Mouse (Mus musculus) heart, embryonic 10.5 days (tissue): ENCODE results near the gene Gm7324. TPM values are rescaled to one million over a fixed set of nuclear protein-coding genes. Genes with fewer than 3 reads are reported as not detected.
"Not testable (repeated sequence)": the region's sequence is repeated elsewhere in the genome, so short reads cannot be mapped to it uniquely, and the experiment has no call there.

Experiments
- DNase-seq: peaks from one replicate; pipeline ENCODE4 v3.0.0-alpha.2; 2017; ENCODE audit warnings: low spot score
- H3K27ac ChIP-seq: fragments of 300-500 bp; sonication (generic); 2 replicates; pipeline ENCODE4 v1.5.1; 2016; ENCODE audit warnings: mild to moderate bottlenecking
- H3K27me3 ChIP-seq: fragments of 300-500 bp; sonication (generic); 2 replicates; pipeline ENCODE4 v1.6.1; 2016; ENCODE audit warnings: mild to moderate bottlenecking; ENCODE audit not compliant: poor library complexity, insufficient read depth, severe bottlenecking
- H3K36me3 ChIP-seq: fragments of 300-500 bp; sonication (generic); 2 replicates; pipeline ENCODE4 v1.6.1; 2016; ENCODE audit warnings: mild to moderate bottlenecking, moderate library complexity
- H3K4me1 ChIP-seq: fragments of 300-500 bp; sonication (generic); 2 replicates; pipeline ENCODE4 v1.6.1; 2016; ENCODE audit warnings: mild to moderate bottlenecking
- H3K4me3 ChIP-seq: fragments of 300-500 bp; sonication (generic); 2 replicates; pipeline ENCODE4 v1.5.1; 2016; ENCODE audit warnings: mild to moderate bottlenecking, moderate library complexity
- H3K9me3 ChIP-seq: fragments of 300-500 bp; sonication (generic); 2 replicates; pipeline ENCODE4 v1.6.1; 2016; ENCODE audit warnings: mild to moderate bottlenecking, moderate library complexity
- WGBS: fragments of 180-500 bp; shearing (Covaris S2); methylation state at CpG from one replicate; pipeline ENCODE4 v1.1.7; 2016; 5-methylcytosine and 5-hydroxymethylcytosine counted together
- polyA plus RNA-seq: library from polyadenylated mRNA; unstranded; fragments of >200 nt; fragmentation: Nextera tagmentation; extraction: Ambion mirVana; gene quantifications from 2 replicates; pipeline ENCODE4 v1.2.1, GENCODE M21; 2016

The Gm7324 gene
- 0.42 and 0.90 TPM in 2 replicates for polyA plus RNA-seq

DNA sequence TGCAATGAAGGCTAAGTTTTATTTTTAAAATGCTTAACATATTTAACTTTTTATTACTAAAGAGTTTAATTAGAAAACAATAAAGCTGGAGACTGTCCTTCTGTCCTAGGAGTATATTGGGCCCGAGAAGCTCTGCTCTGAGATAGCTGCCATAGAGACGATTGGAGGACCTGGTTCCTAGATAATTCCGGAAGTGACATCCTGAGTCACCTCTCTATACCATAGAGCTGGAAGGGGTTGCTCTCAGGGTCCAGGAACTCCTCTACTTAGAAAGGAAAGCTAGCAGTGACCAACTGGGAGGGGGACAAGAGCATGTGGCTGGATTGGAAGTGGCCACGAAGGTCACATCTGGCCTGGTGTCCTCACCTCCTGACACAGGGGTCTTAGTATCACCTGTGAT lies at the start of gene Gm7324:
TSS of gene Gm7324 (plus strand) at position 208 of the 400 bp plus-strand sequence.
- H3K9me3 ChIP-seq, DNase-seq, H3K4me3 ChIP-seq, H3K4me1 ChIP-seq, H3K27ac ChIP-seq, H3K36me3 ChIP-seq, H3K27me3 ChIP-seq: not testable (repeated sequence)
- 79% methylated on average over 4 of the region's 4 CpGs for WGBS

DNA sequence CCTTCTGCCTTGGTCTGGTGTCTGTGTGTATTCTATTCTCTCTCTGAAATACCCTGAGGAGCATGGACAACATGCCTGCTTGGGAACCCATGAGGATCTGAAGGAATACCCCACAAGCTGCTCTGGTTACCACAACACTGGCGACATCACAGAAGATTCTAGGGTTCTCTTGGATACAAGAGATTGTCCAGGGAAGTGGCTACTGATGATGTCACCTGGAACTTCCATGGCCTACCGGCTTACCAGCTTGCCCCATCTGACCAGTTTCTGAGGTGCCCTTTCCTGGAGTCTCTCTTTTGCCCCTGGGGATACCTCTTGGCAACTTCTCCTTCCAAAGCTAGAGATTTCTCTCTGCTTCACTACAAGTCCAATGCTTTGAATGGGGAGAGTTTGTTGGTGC lies 20.5 kb upstream of the Gm7324 start, which contains the start of gene Gm8165:
TSS of gene Gm8165 (minus strand) at position 101 of the 400 bp plus-strand sequence.
- 64% methylated on average over 1 of the region's 2 CpGs for WGBS

DNA sequence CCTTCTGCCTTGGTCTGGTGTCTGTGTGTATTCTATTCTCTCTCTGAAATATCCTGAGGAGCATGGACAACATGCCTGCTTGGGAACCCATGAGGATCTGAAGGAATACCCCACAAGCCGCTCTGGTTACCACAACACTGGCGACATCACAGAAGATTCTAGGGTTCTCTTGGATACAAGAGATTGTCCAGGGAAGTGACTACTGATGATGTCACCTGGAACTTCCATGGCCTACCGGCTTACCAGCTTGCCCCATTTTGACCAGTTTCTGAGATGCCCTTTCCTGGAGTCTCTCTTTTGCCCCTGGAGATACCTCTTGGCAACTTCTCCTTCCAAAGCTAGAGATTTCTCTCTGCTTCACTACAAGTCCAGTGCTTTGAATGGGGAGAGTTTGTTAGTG lies 29.8 kb downstream of the Gm7324 start, which contains the start of gene Gm16506:
TSS of gene Gm16506 (minus strand) at position 101 of the 400 bp plus-strand sequence.
- WGBS: 79% methylated on average over 3 of the region's 3 CpGs
- H3K27ac ChIP-seq, H3K27me3 ChIP-seq, DNase-seq, H3K4me3 ChIP-seq, H3K9me3 ChIP-seq, H3K4me1 ChIP-seq, H3K36me3 ChIP-seq: not testable (repeated sequence)

More for the DNA sequence above, 20.5 kb upstream of the Gm7324 start, which contains the start of gene Gm8165:
- DNase-seq, H3K4me1 ChIP-seq, H3K9me3 ChIP-seq, H3K27me3 ChIP-seq, H3K4me3 ChIP-seq, H3K27ac ChIP-seq, H3K36me3 ChIP-seq: not testable (repeated sequence)

DNA sequence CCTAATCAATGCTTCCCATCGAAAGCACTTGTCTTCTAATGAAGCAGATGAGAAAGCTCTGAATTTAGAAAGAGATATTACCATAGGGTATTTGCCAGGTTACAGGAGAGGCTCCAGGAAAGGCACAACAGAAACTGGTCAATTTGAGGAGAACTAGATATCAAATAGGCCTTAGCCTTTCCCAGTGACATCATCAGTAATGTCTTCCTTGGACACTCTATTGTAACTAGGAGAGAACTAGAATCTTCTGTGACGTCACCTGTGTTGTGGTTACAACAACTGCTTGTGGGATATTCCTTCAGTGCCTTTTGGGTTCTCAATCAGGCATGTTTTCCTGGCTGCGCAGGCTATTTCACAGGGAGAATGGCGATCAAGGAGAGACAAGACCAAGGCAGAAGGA lies 49.9 kb downstream of the Gm7324 start, which contains the start of gene Gm6526:
TSS of gene Gm6526 (plus strand) at position 301 of the 400 bp plus-strand sequence.
- DNase-seq, H3K4me1 ChIP-seq, H3K4me3 ChIP-seq, H3K27ac ChIP-seq, H3K9me3 ChIP-seq, H3K36me3 ChIP-seq, H3K27me3 ChIP-seq: not testable (repeated sequence)
- WGBS: 74% methylated on average over 4 of the region's 4 CpGs

Other genes with a start within 250 kb of the Gm7324 start
- not detected in 2 replicates for gene Gm5799, start 154.3 kb upstream of the Gm7324 start, polyA plus RNA-seq
- not detected in 2 replicates for gene Gm17654, start 118.7 kb upstream of the Gm7324 start, polyA plus RNA-seq
- not detected in 2 replicates for gene Gm10375, start 89.8 kb upstream of the Gm7324 start, polyA plus RNA-seq
- not detected in 2 replicates for gene Gm8165, start 20.6 kb upstream of the Gm7324 start, polyA plus RNA-seq
- not detected in 2 replicates for gene Gm16506, start 29.7 kb downstream of the Gm7324 start, polyA plus RNA-seq
- 0.11 and 0.16 TPM in 2 replicates for gene Gm6526, start 50.0 kb downstream of the Gm7324 start, polyA plus RNA-seq
- not detected in 2 replicates for gene Gm8180, start 86.9 kb downstream of the Gm7324 start, polyA plus RNA-seq
- not detected in 2 replicates for gene Ear1, start 177.7 kb downstream of the Gm7324 start, polyA plus RNA-seq
- not detected in 2 replicates for gene Ear10, start 225.7 kb downstream of the Gm7324 start, polyA plus RNA-seq
- gene Gm8113, start 227.6 kb downstream of the Gm7324 start, polyA plus RNA-seq: 25.2 and 25.6 TPM in 2 replicates